In the genomic region with DNA sequence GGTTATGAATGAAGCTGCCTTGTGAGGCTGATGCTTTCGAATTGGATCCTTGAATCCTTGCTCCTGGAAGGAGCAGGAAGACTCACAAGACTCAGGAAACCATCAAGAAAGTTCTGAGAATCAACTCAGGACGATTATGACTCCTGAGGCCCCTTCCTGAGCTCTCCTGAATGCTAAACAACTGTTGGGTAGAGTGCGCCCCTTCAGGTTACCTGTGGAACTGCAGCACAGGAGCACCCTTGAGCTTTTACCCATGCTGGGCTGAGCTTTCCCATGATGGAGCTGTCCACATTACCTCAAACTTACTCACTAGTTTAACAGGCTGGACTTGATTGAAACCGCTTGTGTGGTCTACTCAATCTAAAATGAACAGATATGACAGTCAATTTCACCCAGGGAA, we compare ENCODE assay signal across 10 mouse cellular contexts.
DNase-seq lines count a peak whose midpoint lies in the region; ATAC-seq and TF ChIP-seq lines count a peak whose summit lies in the region.
"Had no signal": no experiment of that assay in that cellular context is flagged by ENCODE, and none has a peak within 500 bp of the region (broad histone marks: within the 10 kb centered on the region; RNA-seq: fewer than 3 reads in every experiment).

No protein-coding gene starts in this region.

- in situ Hi-C loops in CH12.LX (cut with MboI; ENCODE audit: low pct_ligation_motif_present, low pct_unique_long_range_greater_than_20kb, low sequenced_read_pairs), result no loop called here

- H3K79me2 ChIP-seq in CH12.LX (replicated peaks; ENCODE audit: control insufficient read depth, extremely low read depth, insufficient read depth, poor library complexity, severe bottlenecking), result no peaks in the 10 kb centered on the region

- no peak overlapping the region for H3K9ac ChIP-seq in kidney, postnatal 0 days (ENCODE audit: low read depth, low read length)
- H3K9ac ChIP-seq in kidney, embryonic 14.5 days (ENCODE audit: low read depth, low read length), result no peak overlapping the region
- H3K9ac ChIP-seq in CH12.LX (ENCODE audit: insufficient read depth, low read depth), result no peak overlapping the region
- H3K9ac ChIP-seq in heart, embryonic 12.5 days, result no peak overlapping the region
- H3K9ac ChIP-seq in forebrain, embryonic 15.5 days (replicated peaks), result no peak overlapping the region
- H3K9ac ChIP-seq: hindbrain, embryonic 12.5 days; limb, embryonic 12.5 days had no signal

- H3K27ac ChIP-seq in kidney, postnatal 0 days, result no peak overlapping the region
- H3K27ac ChIP-seq in kidney, embryonic 14.5 days (ENCODE audit: low read depth, low read length), result no peak overlapping the region
- no peak overlapping the region for H3K27ac ChIP-seq in CH12.LX (ENCODE audit: insufficient read depth, low read depth)
- no peak overlapping the region for H3K27ac ChIP-seq in heart, embryonic 12.5 days (ENCODE audit: poor library complexity, severe bottlenecking)
- H3K27ac ChIP-seq in forebrain, embryonic 15.5 days (replicated peaks), result no peak overlapping the region
- H3K27ac ChIP-seq: hindbrain, embryonic 12.5 days; limb, embryonic 12.5 days had no signal

- H3K9me3 ChIP-seq in kidney, postnatal 0 days (replicated peaks; ENCODE audit: low read length), result no peaks in the 10 kb centered on the region
- H3K9me3 ChIP-seq in kidney, embryonic 14.5 days (ENCODE audit: control insufficient read depth, low read length), result no peaks in the 10 kb centered on the region
- H3K9me3 ChIP-seq in CH12.LX (replicated peaks; ENCODE audit: low read length), result no peaks in the 10 kb centered on the region
- H3K9me3 ChIP-seq in heart, embryonic 12.5 days (replicated peaks), result no peaks in the 10 kb centered on the region
- H3K9me3 ChIP-seq in forebrain, embryonic 15.5 days, result no peaks in the 10 kb centered on the region
- H3K9me3 ChIP-seq: hindbrain, embryonic 12.5 days; limb, embryonic 12.5 days had no signal

- no peak for TF ChIP-seq POLR2A in CH12.LX (IDR thresholded peaks at IDR 0.05; ENCODE audit: low read depth, low read length)

- no peaks in the 10 kb centered on the region for H3K4me1 ChIP-seq in kidney, postnatal 0 days (replicated peaks; ENCODE audit: insufficient read depth, low read length)
- H3K4me1 ChIP-seq in kidney, embryonic 14.5 days (ENCODE audit: control insufficient read depth, insufficient read depth, low read length), result no peaks in the 10 kb centered on the region
- H3K4me1 ChIP-seq in CH12.LX (ENCODE audit: control insufficient read depth in 1 of 2, insufficient read depth in 2 of 2), result no peaks in the 10 kb centered on the region
- H3K4me1 ChIP-seq in heart, embryonic 12.5 days (replicated peaks), result no peaks in the 10 kb centered on the region
- peaks cover 9% of the 10 kb centered on the region; the same call in 1 of the 2 replicates for H3K4me1 ChIP-seq in forebrain, embryonic 15.5 days
- H3K4me1 ChIP-seq: hindbrain, embryonic 12.5 days; limb, embryonic 12.5 days had no signal

- WGBS in kidney, postnatal 0 days, result 65% methylated on average over 4 of the region's 4 CpGs
- 63% methylated on average over 4 of the region's 4 CpGs for WGBS in kidney, embryonic 14.5 days
- 44% methylated on average over 4 of the region's 4 CpGs for WGBS in heart, embryonic 12.5 days
- WGBS in forebrain, embryonic 15.5 days, result 63% methylated on average over 4 of the region's 4 CpGs

- no peak for TF ChIP-seq EP300 in CH12.LX (IDR thresholded peaks at IDR 0.05; ENCODE audit: low read length)

- H3K36me3 ChIP-seq in kidney, postnatal 0 days (ENCODE audit: insufficient read depth, low read length), result no peaks in the 10 kb centered on the region
- H3K36me3 ChIP-seq in kidney, embryonic 14.5 days (ENCODE audit: control insufficient read depth, insufficient read depth, low read length), result no peaks in the 10 kb centered on the region
- no peaks in the 10 kb centered on the region for H3K36me3 ChIP-seq in CH12.LX (replicated peaks in 1 of 2; ENCODE audit: control insufficient read depth in 1 of 2, insufficient read depth in 1 of 2, low read length in 1 of 2)
- H3K36me3 ChIP-seq in heart, embryonic 12.5 days, result no peaks in the 10 kb centered on the region
- H3K36me3 ChIP-seq in forebrain, embryonic 15.5 days, result no peaks in the 10 kb centered on the region
- H3K36me3 ChIP-seq: hindbrain, embryonic 12.5 days; limb, embryonic 12.5 days had no signal

- peak; percentile 68 for TF ChIP-seq RAD21 in CH12.LX (IDR thresholded peaks at IDR 0.05; ENCODE audit: low read depth, low read length)

- no peaks in the 10 kb centered on the region for H3K27me3 ChIP-seq in kidney, postnatal 0 days (ENCODE audit: insufficient read depth, low read length)
- H3K27me3 ChIP-seq in kidney, embryonic 14.5 days (ENCODE audit: control insufficient read depth, insufficient read depth, low read length), result no peaks in the 10 kb centered on the region
- no peaks in the 10 kb centered on the region for H3K27me3 ChIP-seq in CH12.LX (replicated peaks)
- no peaks in the 10 kb centered on the region for H3K27me3 ChIP-seq in heart, embryonic 12.5 days (replicated peaks)
- no peaks in the 10 kb centered on the region for H3K27me3 ChIP-seq in forebrain, embryonic 15.5 days
- H3K27me3 ChIP-seq: hindbrain, embryonic 12.5 days; limb, embryonic 12.5 days had no signal

- no peak for ATAC-seq in kidney, postnatal 0 days (replicated peaks; ENCODE audit: low FRiP score, low read depth)
- ATAC-seq in kidney, embryonic 14.5 days (ENCODE audit: low FRiP score, low TSS enrichment), result no peak
- no peak for ATAC-seq in heart, embryonic 12.5 days (ENCODE audit: insufficient number of reproducible peaks, low FRiP score)
- no peak for ATAC-seq in forebrain, embryonic 15.5 days (replicated peaks)

- peak; percentile 55 for TF ChIP-seq CTCF in kidney, postnatal 0 days (IDR thresholded peaks at IDR 0.05; ENCODE audit: low read depth)
- TF ChIP-seq CTCF in CH12.LX (conservative IDR thresholded peaks at IDR 0.05 in 1 of 2, IDR thresholded peaks at IDR 0.05 in 1 of 2; ENCODE audit: low read depth in 2 of 2, low read length in 2 of 2), result peak; percentile 76 to 92

- dilution Hi-C loops in CH12.LX (cut with MboI; ENCODE audit: extremely low pct_ligation_motif_present, extremely low pct_unique_long_range_greater_than_20kb, low sequenced_read_pairs), result no loop called here

- H3K4me2 ChIP-seq in kidney, postnatal 0 days (ENCODE audit: low read length), result no peak overlapping the region
- H3K4me2 ChIP-seq in kidney, embryonic 14.5 days (replicated peaks; ENCODE audit: low read depth, low read length), result no peak overlapping the region
- H3K4me2 ChIP-seq in CH12.LX (ENCODE audit: insufficient read depth, low read depth, poor library complexity, severe bottlenecking), result no peak overlapping the region
- no peak overlapping the region for H3K4me2 ChIP-seq in heart, embryonic 12.5 days
- H3K4me2 ChIP-seq in forebrain, embryonic 15.5 days (replicated peaks), result no peak overlapping the region
- H3K4me2 ChIP-seq: hindbrain, embryonic 12.5 days; limb, embryonic 12.5 days had no signal

- no peak overlapping the region for H3K4me3 ChIP-seq in kidney, postnatal 0 days (replicated peaks; ENCODE audit: low read depth, low read length)
- no peak overlapping the region for H3K4me3 ChIP-seq in kidney, embryonic 14.5 days (ENCODE audit: low read length)
- H3K4me3 ChIP-seq in CH12.LX (replicated peaks in 1 of 3; ENCODE audit: low read depth in 2 of 3, low read length in 2 of 3, poor library complexity in 1 of 3), result no peak overlapping the region
- H3K4me3 ChIP-seq in heart, embryonic 12.5 days, result no peak overlapping the region
- H3K4me3 ChIP-seq in forebrain, embryonic 15.5 days, result no peak overlapping the region
- H3K4me3 ChIP-seq: hindbrain, embryonic 12.5 days; limb, embryonic 12.5 days had no signal

- no peak for DNase-seq in kidney, postnatal 0 days (ENCODE audit: low spot score)
- DNase-seq in CH12.LX (ENCODE audit: extremely low read depth), result peak; percentile 55
- DNase-seq in NIH3T3 (ENCODE audit: low read depth), result peak; percentile 19
- peak; percentile 1 to 44 for DNase-seq in kidney, postnatal 36 days
- no peak for DNase-seq in natural killer cell, adult 2 months (ENCODE audit: low spot score in 2 of 2)

TF ChIP-seq in CH12.LX, 34 proteins besides CTCF, POLR2A, EP300 and RAD21:
- TF ChIP-seq PAX5 (IDR thresholded peaks at IDR 0.05; ENCODE audit: low read length), result no peak
- TF ChIP-seq USF1 (IDR thresholded peaks at IDR 0.05; ENCODE audit: low read depth, low read length), result no peak
- TF ChIP-seq CHD2 (IDR thresholded peaks at IDR 0.05; ENCODE audit: low read length), result no peak
- TF ChIP-seq SMC3 (IDR thresholded peaks at IDR 0.05; ENCODE audit: low read depth, low read length), result peak; percentile 52
- TF ChIP-seq HCFC1 (IDR thresholded peaks at IDR 0.05; ENCODE audit: low read depth, low read length), result no peak
- no peak for TF ChIP-seq ZMIZ1 (IDR thresholded peaks at IDR 0.05; ENCODE audit: low read depth, low read length)
- no peak for TF ChIP-seq KAT2A (IDR thresholded peaks at IDR 0.05; ENCODE audit: insufficient replicate concordance, low read length)
- TF ChIP-seq ELF1 (IDR thresholded peaks at IDR 0.05; ENCODE audit: low read depth, low read length), result no peak
TF ChIP-seq in CH12.LX: peak in this region for 1.

Comparison
In these comparisons a context has a peak if more than half of its experiments do, and no peak if none do; other contexts are left out.
1. DNase-seq: peak in CH12.LX (single experiment), NIH3T3 (single experiment) and kidney, postnatal 36 days (2 of 2); none in kidney, postnatal 0 days (single experiment) and natural killer cell, adult 2 months (0 of 2).